Mouse (Mus musculus) E14TG2a.4 (cell line): Measurements from ENCODE around the gene Pitpnm3.

Experiments
- H3K27me3 ChIP-seq: 2 replicates; pipeline ENCODE4 v1.6.1; 2014; ENCODE audit warnings: low read length, control low read depth; ENCODE audit not compliant: insufficient read depth
- H3K36me3 ChIP-seq: 2 replicates; pipeline ENCODE4 v1.6.1; 2014; ENCODE audit warnings: low read length, control low read depth; ENCODE audit not compliant: insufficient read depth
- H3K4me1 ChIP-seq: replicated peaks from 2 replicates; pipeline ENCODE4 v1.6.1; 2014; ENCODE audit warnings: low read depth, low read length, control low read depth
- H3K4me3 ChIP-seq: replicated peaks from 2 replicates; pipeline ENCODE4 v1.5.1; 2014; ENCODE audit warnings: mild to moderate bottlenecking, low read length
- H3K9me3 ChIP-seq: 2 replicates; pipeline ENCODE4 v1.6.1; 2014; ENCODE audit warnings: low read length, control low read depth
- CTCF ChIP-seq: conservative IDR thresholded peaks from 2 replicates; pipeline ENCODE4 v1.5.1; 2014; ENCODE audit warnings: low read length
- NANOG ChIP-seq: IDR thresholded peaks from 2 replicates; pipeline ENCODE4 v1.6.1; 2014; ENCODE audit warnings: borderline replicate concordance, low read length, mixed read lengths
- POU5F1 ChIP-seq: IDR thresholded peaks from 2 replicates; pipeline ENCODE4 v1.6.1; 2014; ENCODE audit warnings: low read length, borderline replicate concordance

Gene Pitpnm3

DNA sequence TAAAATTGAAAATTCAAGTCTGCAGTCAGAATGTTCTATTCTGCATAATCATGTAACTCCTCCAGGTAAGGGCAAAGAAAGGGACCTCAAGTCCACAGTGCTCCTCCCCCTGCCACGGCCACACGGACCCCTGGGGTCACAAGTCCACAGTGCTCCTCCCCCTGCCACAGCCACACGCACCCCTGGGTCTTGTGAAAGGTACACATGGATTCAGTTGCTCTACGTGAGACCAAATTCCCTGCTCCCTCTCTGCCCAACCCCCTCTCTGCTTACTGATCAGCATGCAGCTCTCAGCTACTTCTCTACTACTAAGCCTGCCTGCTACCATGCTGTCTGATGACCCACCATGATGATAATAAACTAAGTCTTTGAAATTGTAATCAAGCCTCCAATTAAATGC lies 34.3 kb upstream of the Pitpnm3 start:
- H3K27me3 ChIP-seq, result no peaks in the 10 kb centered on the region
- no peak overlapping the region for H3K4me3 ChIP-seq
- no peaks in the 10 kb centered on the region for H3K4me1 ChIP-seq
- no peaks in the 10 kb centered on the region for H3K9me3 ChIP-seq
- no peak for TF ChIP-seq NANOG
- no peak for TF ChIP-seq POU5F1
- TF ChIP-seq CTCF, result no peak
- peaks cover 61% of the 10 kb centered on the region for H3K36me3 ChIP-seq

GRCm38 (mm10) chr11:72163198-72163597 lies 27.6 kb upstream of the Pitpnm3 start:
- no peak overlapping the region for H3K4me3 ChIP-seq
- no peaks in the 10 kb centered on the region for H3K4me1 ChIP-seq
- no peaks in the 10 kb centered on the region for H3K27me3 ChIP-seq
- TF ChIP-seq POU5F1 (no peak), CTCF (no peak)
- H3K36me3 ChIP-seq, result peaks cover 64% of the 10 kb centered on the region
- no peaks in the 10 kb centered on the region for H3K9me3 ChIP-seq

DNA sequence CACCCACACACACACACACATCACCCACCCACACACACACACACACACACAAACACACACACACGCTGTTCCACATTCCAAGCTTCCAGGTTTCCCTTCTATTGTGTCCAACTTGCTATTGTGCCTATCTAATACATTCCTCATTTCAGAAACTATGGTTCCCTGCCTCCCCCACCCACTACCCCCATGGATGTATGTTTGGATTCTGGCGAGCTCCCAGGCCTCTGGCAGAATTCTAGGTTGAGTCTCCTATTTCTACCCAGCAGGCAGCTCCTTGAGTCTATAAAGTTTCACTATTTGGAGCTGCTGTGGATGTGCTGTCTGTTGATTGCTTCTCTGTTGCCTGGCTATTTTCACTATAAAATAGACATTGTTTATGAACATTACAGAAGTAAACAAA lies 21.0 kb upstream of the Pitpnm3 start:
- no peak for TF ChIP-seq POU5F1
- no peak for TF ChIP-seq CTCF
- H3K4me1 ChIP-seq, result peaks cover 3% of the 10 kb centered on the region
- no peaks in the 10 kb centered on the region for H3K27me3 ChIP-seq
- peaks cover 48% of the 10 kb centered on the region for H3K36me3 ChIP-seq
- H3K4me3 ChIP-seq, result no peak overlapping the region
- H3K9me3 ChIP-seq, result no peaks in the 10 kb centered on the region

DNA sequence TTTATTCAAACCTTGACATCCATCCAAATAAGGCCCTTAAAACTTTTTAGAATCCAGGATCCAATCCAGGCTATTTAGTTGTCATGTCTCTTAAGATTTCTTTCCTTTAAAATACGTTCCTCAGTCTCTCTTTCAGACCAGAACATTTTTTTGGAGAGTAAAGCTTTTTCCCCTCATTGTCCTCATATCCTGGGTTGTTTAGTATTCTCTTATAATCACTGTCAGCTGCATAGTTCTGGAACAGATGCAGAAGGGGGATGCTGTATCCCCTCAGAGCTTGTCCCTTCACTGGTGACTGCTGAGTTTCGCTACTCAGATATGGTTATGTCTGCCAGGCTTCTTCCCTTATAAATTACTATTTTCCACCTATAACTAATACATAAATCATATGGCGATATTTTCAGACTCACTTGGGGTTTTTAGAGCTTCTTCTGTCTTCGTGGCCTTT lies 20.4 kb upstream of the Pitpnm3 start:
- H3K4me1 ChIP-seq, result peaks cover 9% of the 10 kb centered on the region
- TF ChIP-seq CTCF (no peak), NANOG (no peak), POU5F1 (no peak)
- no peak overlapping the region for H3K4me3 ChIP-seq
- H3K27me3 ChIP-seq, result no peaks in the 10 kb centered on the region
- H3K36me3 ChIP-seq, result peaks cover 48% of the 10 kb centered on the region
- no peaks in the 10 kb centered on the region for H3K9me3 ChIP-seq

- TF ChIP-seq POU5F1, result no peak
- Histone ChIP-seq H3K36me3 (peaks cover 48% of the 10 kb centered on the region), H3K4me3 (no peak overlapping the region), H3K9me3 (no peaks in the 10 kb centered on the region), H3K4me1 (peaks cover 12% of the 10 kb centered on the region), H3K27me3 (no peaks in the 10 kb centered on the region)
Observed at GRCm38 (mm10) chr11:72155186-72155980, 19.8 kb upstream of the Pitpnm3 start.

GRCm38 (mm10) chr11:72153122-72153862 lies 17.7 kb upstream of the Pitpnm3 start:
- H3K4me1 ChIP-seq, result peaks cover 15% of the 10 kb centered on the region
- H3K9me3 ChIP-seq, result no peaks in the 10 kb centered on the region
- H3K36me3 ChIP-seq, result peaks cover 32% of the 10 kb centered on the region
- TF ChIP-seq POU5F1, result no peak
- TF ChIP-seq NANOG, result no peak
- TF ChIP-seq CTCF, result no peak
- no peak overlapping the region for H3K4me3 ChIP-seq
- no peaks in the 10 kb centered on the region for H3K27me3 ChIP-seq

- Histone ChIP-seq H3K27me3 (0 out of 2 replicates have a peak, but pooled peaks cover 4% of the 10 kb centered on the region), H3K4me3 (no peak overlapping the region), H3K4me1 (peaks cover 24% of the 10 kb centered on the region)
Observed at GRCm38 (mm10) chr11:72151120-72151519, 15.5 kb upstream of the Pitpnm3 start.

GRCm38 (mm10) chr11:72147910-72148309 lies 12.3 kb upstream of the Pitpnm3 start:
- no peaks in the 10 kb centered on the region for H3K36me3 ChIP-seq
- peaks cover 8% of the 10 kb centered on the region for H3K27me3 ChIP-seq
- H3K4me3 ChIP-seq, result no peak overlapping the region
- no peak for TF ChIP-seq NANOG
- H3K9me3 ChIP-seq, result no peaks in the 10 kb centered on the region
- H3K4me1 ChIP-seq, result peaks cover 34% of the 10 kb centered on the region

More at GRCm38 (mm10) chr11:72151120-72151519, 15.5 kb upstream of the Pitpnm3 start:
- TF ChIP-seq POU5F1 (no peak), NANOG (no peak), CTCF (no peak)
- Histone ChIP-seq H3K9me3 (no peaks in the 10 kb centered on the region), H3K36me3 (peaks cover 20% of the 10 kb centered on the region)
